Mouse (Mus musculus) forelimb bud, embryonic 11.5 days (tissue): ENCODE data around the gene Sos2.

Source experiments
- DNase-seq: peaks from one replicate; pipeline ENCODE4 v3.0.0-alpha.2; 2012; ENCODE audit warnings: low read depth, low spot score

The Sos2 gene

DNA sequence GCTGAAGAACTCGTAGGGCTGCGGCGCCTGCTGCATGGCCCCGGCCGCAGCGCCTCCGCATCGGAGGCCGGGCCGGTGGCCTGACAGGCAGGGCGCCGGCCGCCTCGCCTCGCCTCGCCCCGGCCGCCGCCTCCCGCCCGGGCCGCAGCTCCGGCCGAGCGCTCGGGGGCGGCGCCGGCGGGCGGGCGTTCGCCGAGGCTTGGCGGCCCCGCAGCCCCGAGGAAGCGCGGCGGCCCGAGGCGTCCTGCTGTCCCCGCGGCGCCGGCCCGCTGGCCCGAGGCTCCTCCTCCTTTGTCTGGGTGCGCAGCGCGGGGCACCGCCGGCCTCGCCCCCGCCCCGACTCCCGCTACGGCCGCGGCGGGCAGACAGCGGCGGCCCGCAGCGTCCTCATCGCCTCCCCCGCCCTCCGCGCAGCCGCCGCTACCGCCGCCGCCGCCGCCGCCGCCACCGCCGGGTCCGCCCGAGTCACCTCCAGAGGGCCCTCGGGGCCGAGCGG is at the start of gene Sos2:
Sos2 (minus strand) TSS at position 287 of the 496 bp plus-strand sequence.
- DNase-seq, result peak; percentile 17

DNA sequence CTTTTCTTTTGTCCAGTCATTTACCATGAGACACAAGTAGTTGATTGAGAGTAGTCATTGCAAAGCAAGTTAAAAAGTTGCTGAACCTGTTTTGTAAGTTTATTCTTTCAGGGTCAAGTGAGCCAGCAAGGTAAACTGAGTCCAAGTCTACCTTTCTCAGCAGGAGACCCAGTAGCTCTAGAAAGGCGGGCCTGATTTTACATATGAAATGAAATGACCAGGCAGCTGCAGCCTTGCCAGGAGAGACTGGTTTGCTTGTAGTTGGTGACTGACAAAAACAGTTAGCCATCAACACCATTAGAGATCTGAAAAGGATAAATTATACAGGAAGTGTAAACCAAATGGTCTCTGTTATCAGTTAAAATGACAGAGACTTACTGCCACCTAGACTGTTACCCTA is 48.7 kb upstream of the Sos2 start:
- no peak for DNase-seq

DNA sequence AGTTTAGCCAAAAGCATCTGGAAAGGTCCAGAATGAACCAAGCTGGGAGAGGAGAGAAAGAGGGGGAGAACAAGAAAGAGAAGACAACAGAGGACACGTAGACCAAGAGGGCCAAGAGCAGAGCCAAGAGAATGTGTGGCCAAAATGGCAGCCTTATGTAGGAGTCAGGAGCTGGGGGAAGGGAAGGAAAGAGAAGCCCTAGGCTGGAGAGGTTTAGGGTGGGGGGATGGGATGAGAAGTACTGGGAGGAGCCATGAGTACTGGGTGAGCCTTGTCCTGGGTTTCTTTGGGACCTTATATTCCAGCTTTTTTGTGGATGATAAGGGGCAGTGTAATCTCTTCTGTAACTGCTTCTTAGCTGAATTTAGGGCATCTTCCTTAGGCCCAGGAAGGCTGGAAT is 47.6 kb upstream of the Sos2 start:
- DNase-seq, result no peak

DNA sequence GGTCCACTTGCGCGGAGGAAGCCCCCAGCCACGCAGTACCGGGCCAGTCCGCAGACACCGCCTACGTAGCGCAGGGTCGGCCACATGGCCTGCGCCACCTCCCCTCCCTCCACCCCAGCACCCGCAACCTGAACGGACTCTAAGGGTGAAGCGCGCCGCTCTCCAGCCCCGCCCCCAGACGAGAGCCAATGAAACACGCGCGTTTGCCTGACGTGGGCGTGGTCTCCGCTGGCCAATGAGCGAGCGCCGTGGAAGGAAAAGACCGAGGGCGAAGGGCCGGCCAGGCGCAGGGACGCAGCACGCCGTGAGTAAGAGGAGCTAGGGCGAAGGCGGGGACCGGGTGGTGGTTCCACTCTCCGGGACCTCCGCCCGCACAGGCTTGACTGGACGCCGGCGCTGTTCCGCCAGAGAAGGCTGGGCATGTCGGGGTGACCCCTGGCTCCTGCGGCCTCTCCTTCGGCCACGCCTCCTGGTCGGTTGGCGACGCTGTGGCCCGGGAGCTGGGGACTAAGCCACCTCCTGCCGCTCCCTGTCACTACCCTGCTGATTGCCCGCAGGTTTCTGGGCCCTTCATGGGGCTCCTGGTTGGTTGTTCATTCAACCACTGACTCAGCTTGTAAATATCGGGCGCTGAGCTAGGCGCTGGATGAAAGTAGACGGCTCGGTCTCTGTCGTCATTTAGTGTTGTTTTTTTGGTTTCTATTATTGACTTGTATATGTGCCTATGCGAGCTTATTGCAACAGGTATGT is 43.2 kb upstream of the Sos2 start, which contains the start of the genes L2hgdh and Atp5s:
L2hgdh (minus strand) TSS at position 163 of the 750 bp plus-strand sequence.
Atp5s (plus strand) TSS at position 240 of the 750 bp plus-strand sequence.
- peak; percentile 91 for DNase-seq

DNA sequence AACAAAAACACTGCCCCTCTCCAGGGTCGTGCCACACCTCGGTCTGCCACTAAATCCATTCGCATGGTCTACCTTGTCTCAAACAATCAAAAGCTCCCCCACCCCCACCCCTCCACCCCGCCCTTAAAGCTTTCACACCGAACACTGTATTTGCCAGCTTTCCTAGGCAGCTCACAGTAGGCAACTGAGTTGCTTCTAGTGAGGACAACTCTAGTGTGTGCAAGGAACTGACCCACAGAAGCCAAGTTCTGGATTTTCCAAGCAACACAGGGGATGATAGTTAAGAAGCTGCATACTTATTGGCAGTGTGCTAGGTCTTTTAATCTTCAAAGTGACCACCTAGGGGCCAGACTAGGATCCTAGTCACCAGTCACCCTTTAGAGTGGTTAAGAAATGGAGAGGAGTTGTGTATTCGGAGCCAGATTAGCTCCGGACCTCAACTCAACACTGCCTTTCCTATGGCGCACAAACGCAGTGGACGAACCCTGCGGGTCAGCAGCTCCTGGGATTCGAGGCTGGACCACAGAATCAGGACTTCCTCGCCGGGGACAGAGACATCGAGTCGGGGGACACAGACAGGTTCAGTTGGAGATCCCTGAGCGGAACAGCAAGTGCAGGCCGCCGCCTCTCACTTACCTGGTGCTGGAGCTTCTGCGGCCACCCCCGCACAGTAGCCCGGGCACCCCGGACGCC is 42.5 kb upstream of the Sos2 start:
- no peak for DNase-seq

DNA sequence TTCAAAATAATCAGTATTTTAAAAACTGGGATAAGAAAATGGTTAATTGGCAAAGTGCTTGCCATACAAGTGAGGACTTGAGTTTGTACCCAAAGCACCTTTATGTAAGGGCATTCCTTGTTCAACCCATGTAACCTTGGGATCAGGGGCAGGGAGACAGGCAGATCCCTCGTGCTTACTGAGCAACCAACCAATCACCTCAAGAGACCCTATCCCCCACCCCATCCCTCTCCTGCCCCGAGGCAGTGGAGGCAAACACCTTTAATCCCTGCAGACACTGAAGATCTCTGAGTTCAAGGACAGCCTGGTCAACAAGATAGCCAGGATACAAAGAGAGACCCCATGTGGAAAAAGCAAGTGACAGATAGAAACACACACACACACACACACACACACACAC is 41.7 kb upstream of the Sos2 start:
- DNase-seq, result no peak

DNA sequence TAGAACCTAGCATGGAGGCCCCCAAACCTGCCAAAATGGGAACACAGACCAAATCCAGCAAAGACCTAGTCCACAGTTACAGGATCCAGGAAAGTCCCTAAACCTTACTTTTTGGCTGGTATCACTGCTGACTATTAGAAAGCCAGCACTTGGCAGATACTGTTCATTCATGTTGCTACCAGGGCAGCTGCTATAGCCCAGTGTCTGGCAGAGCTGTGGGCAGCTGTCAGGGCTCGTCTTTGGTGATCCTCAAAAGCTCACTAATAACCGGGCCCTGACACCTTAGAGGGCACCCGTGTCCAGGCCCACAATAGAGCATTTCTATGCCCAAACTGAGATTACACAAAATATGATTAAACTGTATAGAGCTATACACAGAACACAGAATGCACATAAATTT is 41.2 kb upstream of the Sos2 start:
- no peak for DNase-seq

DNA sequence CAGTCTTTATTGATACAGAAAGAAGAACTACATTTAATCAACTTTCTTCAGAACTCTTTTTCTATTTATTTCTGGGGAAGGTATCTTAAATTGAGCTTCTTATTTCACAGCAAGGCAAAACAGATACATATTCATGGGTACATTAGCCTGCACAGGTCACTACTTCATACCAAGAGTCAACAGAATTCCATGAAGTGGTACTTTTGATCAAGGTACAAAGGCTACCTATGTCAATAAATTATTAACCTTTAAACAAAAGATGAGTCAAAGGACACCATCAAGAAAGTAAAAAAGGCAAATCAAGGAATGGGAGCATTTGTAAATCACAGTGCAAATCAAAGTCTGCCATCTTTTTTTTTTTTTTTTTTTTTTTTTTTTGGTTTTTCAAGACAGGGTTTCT is 32.0 kb upstream of the Sos2 start:
- DNase-seq, result no peak

DNA sequence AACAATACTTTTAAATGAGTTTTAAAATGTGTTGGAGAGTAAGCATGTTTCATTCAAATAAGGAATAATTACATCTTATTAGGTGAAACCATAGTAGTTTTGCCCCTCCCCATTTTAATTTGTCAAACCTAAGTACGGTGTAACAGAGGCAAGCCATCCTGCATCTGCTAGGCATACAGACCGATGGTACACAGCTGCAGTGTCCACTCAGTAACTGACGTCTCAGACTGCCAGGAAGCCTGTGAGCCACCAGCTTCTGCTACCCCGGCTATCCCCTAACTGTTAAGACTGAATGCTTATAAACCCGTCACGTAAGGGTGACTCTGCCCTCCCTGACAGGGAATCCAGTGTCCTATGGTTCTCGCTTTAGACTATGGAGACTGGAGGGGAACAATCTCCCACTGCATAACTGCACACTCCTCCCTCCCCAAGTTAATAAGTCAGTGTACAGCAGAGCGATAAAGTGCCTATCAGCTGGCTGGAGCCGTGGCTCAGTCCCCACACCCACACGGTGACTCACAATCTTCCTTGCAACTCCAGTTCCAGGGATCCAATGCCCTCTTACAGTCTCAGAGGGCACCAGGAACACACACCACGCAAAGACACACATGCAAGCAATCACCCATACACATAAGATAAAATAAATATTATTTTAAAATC is 23.3 kb upstream of the Sos2 start:
- no peak for DNase-seq

DNA sequence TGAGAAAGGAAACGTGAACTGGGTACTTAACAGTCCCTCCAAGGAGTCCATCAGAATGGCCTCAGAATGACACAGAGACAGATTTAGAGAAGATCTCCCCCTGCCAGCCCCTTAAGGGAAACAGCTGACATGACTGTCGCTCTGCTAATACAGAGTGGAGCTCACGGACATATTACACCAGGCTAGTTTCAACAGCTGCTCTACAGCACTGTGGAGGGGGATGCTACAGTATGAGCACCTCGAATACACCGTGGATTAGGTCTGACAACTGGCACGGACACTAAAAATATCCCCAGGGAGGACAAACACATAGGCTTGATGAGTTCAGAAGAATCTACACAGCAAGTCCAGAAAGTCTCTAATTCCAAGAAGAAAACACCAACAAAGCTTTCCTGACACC is 16.7 kb upstream of the Sos2 start:
- DNase-seq, result no peak

DNA sequence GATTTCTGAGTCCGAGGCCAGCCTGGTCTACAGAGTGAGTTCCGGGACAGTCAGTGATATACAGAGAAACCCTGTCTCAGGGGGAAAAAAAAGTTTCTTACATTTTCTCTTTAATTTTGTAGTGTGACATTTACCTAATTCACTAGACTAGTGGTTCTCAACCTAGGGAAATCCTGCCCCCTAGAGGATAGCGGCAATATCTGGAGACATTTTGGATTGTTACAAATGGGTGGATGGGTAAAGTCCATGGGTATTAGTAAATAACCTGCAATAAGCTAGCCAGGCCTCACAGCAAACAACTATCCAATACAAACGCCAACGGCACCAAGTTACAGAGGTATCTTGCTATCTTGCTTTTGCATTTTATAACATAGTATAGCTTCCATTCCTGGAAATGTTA is 15.1 kb upstream of the Sos2 start:
- peak; percentile 28 for DNase-seq

DNA sequence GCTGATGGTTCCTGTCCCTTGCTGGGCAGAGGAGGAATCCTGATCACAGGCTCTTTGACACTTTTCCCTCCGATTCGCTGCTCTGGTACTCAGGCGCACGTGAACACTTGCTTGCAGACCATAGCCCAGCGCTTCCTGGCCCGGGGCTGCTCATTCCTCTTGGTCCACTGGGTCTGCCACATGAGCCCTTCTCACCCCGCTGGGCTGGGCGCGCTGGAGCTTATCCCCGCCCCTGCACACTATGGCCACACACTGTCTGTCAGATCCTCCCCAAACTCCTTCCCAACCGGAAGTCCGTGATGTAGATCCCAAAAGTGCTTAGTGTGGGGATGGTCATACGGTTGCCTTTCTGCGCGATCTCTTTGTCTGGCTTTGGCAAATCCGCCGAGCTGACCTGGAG is 11.8 kb upstream of the Sos2 start:
- no peak for DNase-seq

DNA sequence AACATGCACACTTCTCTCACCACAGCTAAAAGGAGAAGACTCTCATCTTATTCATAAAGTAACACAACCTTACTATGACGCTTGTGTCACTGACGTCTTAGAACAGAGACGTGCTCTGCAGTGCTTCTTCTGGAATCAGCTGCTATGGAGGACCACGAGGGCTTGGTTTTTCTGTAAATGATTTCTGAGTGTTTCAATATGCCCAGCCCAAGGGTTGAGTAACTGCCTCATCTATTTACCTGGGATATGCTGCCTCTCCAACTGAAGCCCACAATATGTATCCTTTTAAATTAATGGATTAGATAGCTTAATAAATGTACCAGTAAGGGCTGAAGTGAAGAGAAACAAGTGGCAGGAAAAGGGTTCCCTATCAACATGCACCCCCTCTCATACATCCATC is 9.1 kb upstream of the Sos2 start:
- DNase-seq, result no peak

DNA sequence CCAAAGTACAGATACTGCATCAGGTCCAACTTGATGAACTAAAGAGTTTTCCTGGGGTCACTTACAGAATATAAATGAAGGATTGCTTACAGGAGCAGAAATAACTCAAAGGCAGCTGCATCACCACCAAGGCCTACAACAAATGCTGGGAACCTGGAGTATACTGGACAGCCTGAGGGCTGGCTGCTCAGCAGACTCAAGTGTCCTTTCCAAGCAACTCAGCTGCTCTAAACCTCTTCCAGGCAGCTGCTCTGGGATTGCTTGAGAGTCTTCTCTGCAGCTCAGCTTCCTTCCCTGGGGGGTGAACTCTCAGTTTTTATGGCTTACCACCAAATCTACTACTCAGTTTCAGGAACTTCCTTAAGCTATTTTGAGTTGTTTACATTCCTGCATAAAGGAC is 7.4 kb upstream of the Sos2 start:
- DNase-seq, result no peak

DNA sequence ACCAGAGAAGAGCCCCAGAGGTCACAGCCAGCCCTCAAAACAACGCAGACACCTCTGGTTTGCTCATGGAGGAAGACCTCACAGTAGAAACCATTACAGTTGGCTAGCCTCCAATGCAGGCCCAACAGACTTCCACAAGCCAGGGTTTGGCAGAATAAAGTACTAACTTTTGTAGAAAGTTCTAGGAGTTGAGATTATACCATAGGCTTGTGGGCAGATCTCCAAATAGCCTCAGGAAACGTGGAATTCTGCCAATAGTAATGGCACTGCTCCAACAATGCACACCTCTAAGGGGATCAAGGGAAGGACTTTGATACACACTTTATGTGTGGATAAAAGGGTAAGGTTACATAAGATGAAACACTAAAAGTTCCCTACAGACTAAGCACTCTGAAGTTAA is 6.7 kb upstream of the Sos2 start:
- DNase-seq, result no peak

DNA sequence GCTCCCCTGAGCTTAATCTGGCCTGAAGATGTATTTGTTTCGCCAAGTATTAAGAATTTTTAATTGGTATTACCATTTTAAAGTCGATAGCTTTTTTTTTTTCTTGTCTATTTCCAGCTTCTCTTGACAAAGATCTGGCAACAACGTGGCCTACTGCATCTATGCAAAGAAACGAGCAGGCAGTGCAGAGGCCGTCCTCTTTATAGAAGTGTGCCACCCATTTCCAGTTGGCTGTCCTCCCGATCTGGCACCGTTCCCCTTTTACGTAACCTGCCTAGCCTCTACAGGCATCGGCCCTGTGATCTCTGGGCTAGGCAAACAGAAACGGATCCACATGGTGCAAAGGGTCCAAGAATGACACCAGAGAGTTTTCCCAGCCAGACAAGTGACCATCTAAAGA is 1.9 kb upstream of the Sos2 start:
- DNase-seq, result no peak

DNA sequence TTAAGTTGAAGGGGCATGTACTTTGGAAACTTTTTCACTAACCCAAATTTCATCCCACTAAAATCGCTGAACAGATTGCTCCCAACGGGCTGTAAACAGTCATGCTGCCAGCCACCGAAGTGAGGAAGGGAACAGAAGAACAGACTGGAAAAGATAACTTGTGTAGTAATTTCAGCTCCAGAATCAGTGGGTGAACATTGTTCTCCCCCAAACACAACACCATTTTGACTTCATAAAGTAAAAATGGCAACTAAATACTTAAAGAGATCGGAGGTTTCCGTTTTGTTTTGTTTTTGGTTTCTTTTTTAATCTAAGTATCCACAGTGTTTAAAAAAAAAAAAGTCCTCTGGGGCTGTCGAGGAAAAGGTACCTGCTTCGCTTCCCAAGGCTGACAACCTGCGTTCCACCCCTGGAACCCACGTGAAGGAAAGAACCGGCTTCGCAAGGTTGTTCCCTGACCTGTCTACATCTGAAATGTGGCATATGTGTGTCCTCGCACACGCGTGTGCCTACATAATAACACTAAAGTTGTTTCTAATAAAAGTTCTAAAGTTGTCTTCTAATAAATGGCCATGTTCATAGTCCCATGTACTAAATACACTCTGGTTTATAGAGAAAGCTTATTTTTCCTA is 1.3 kb upstream of the Sos2 start:
- no peak for DNase-seq

DNA sequence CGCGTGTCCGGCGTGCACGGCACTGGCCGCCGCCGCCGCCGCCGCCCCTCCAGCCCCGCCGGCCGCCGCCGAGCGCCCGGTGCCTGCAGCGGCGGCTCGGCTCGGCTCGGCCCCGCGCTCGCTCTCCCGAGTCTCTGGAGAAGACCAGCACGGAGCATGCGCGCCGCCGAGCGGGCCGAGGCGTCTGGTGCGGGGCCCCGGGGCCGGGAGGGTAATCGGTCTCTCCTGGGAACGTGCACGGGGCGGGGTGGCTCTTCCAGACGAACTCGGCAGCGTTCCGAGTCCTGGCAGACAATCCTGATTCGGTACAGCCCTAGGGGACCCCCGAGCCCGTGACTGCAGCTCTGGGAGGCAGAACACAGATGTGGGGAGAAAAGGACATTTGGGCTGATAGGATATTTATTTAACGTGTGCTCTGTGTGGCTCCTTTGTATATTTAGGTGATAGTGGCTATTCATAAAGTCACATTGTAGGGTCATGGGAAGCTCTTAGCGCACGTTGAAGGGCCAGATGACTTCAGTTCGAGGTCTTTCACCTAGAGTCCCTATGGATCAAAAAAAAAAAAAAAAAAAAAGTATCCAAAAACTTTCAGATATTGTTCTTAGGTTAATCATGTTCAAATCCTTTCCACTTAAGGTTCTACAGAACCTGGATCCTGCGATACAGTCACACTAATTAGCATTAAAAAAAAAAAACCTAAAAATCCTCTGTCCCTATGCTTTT is 574 bp upstream of the Sos2 start:
- peak; percentile 64 for DNase-seq

DNA sequence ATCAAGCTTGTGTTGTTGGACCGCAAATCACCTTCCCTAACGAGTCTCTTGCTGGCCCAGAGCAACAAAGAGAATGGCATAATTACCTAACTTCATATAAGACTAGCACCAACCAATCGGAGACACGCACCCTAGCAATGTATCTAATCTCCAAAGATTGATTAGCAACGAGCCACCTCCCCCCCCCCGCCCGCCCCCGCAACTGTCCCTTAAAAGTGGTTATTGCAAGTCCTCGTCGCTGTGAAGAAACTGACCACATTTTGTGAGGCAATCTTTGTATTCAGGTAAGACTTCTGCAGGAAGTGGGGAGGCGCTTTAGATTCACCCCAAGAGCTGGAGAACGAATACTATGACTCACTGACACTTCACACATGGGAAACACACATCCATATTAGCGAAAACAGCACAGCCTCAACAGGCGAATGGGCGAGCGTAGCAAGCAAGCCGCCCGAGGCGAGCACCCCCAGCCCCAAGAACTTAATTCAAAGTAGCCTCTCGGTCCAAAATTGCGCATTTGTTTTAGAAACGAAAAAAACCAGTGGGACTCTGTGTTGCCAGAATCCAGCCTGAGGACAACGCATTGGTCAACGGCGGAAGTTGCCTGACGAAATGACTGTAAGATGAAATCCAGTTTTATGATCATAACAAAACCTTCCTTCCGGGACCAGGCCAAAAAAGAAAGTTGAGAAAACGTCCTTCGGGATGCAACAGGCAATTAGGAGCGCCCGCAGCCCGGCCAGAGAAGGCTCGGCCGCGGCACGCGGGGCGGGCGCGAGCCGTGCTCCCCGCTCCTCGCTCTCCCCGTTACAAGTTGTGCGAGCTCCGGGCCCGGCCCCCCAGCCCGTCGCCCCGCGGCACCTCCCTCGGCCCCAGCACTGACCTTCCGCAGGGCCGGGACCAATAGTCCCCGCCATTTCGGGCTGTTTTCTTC is 752 bp downstream of the Sos2 start:
- peak; percentile 57 for DNase-seq

DNA sequence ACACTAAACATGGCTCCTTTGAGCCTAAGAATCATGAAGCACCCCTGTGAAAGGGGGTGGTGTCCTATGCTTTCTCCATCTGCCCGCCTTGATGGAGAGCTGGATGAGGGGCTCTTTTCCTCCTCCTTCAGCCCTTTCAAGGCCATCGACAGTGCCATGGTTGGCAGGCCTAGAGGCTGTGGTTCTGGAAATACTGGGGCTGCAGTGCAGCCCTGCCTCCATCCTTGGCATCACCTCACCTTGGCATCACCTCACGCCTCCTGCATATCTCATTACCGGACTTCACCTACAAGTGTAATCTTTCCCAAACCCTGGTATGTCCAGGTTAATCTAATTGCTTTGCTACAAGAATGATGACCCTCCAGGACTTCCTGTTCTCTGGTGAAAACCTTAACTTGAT is 5.5 kb downstream of the Sos2 start:
- no peak for DNase-seq
